Comparison of ENCODE assay signal across 8 mouse cellular contexts in genomic region chr19:30217335-30217734, GRCm38 (mm10). TPM values are rescaled to one million over a fixed set of nuclear protein-coding genes. Genes with fewer than 3 reads are reported as not detected.
DNase-seq lines count a peak whose midpoint lies in the region; ATAC-seq lines count a peak whose summit lies in the region.

No protein-coding gene starts in this region.

- no peak for ATAC-seq in cerebellum, adult (ENCODE audit: insufficient number of reproducible peaks, low FRiP score, low TSS enrichment)
- peak; percentile 65; the same call in 1 of the 2 replicates for ATAC-seq in megakaryocyte progenitor cell, adult 5-6 weeks (replicated peaks; ENCODE audit: poor library complexity)

- intact Hi-C loops in heart, postnatal 14 days (cut with DNase I) = no loop called here

- DNase-seq in cerebellum, adult 11 months = peak; percentile 4
- peak; percentile 70 for DNase-seq in ZHBTc4 (ENCODE audit: low read depth, low spot score)
- peak; percentile 82 for DNase-seq in embryo, embryonic 10.5 days (ENCODE audit: low spot score)
- peak; percentile 54 to 72 for DNase-seq in heart, postnatal 14 days
- DNase-seq in layer of hippocampus, postnatal 14 days (ENCODE audit: low spot score in 2 of 2) = peak; percentile 36 to 74
- peak; percentile 12 to 16 for DNase-seq in right cerebral cortex, postnatal 36 days (ENCODE audit: low spot score in 2 of 2)

RNA-seq across cellular contexts. Expression of gene Mbl2, which starts 15.4 kb away (rescaled TPM):
- not detected for total RNA-seq in heart, postnatal 14 days (2021)
- not detected for total RNA-seq in layer of hippocampus, postnatal 14 days (2021)
- total RNA-seq in megakaryocyte progenitor cell, adult 5-6 weeks (2015) = not detected in 2 replicates
- total RNA-seq in megakaryocyte progenitor cell, adult 5-6 weeks (2017) = not detected in 2 replicates

RNA-seq across cellular contexts. Expression of gene Gldc, which starts 42.1 kb away (rescaled TPM):
- total RNA-seq in heart, postnatal 14 days (2021) = under 1 TPM; 0.14 to 0.15 TPM
- 10 to 100 TPM; 24.2 to 25.9 TPM for total RNA-seq in layer of hippocampus, postnatal 14 days (2021)
- total RNA-seq in megakaryocyte progenitor cell, adult 5-6 weeks (2015) = not detected in 2 replicates
- not detected in 2 replicates for total RNA-seq in megakaryocyte progenitor cell, adult 5-6 weeks (2017)

Comparison
In these comparisons a context has a peak if more than half of its experiments do, and no peak if none do; other contexts are left out.
1. DNase-seq: peak in every context shown above with its lines; median percentile 82 in embryo, embryonic 10.5 days; 70 in ZHBTc4; 63 in heart, postnatal 14 days; 55 in layer of hippocampus, postnatal 14 days; 14 in right cerebral cortex, postnatal 36 days; 4 in cerebellum, adult 11 months.
2. RNA of gene Gldc, which starts 42.1 kb away (total RNA-seq): 24.2 to 25.9 TPM in layer of hippocampus, postnatal 14 days; 0.14 to 0.15 TPM in heart, postnatal 14 days and not detected in megakaryocyte progenitor cell, adult 5-6 weeks; every median in the first group is over 10 times any median in the second.